Mouse (Mus musculus) kidney, postnatal 4 days (tissue): Measurements from ENCODE around the gene Zcchc7.

ENCODE experiments used
- DNase-seq, 2 experiments: peaks; one replicate each; pipeline ENCODE4 v3.0.0; 2021; ENCODE audit warnings: mixed read lengths in 2 of 2

The Zcchc7 gene

GRCm38 (mm10) chr4:44774890-44775289 lies 19.2 kb downstream of the Zcchc7 start:
- no peak for DNase-seq

GRCm38 (mm10) chr4:44776651-44777050 lies 21.0 kb downstream of the Zcchc7 start:
- DNase-seq, result peak in 1 of 2 experiments; percentile 16

GRCm38 (mm10) chr4:44777101-44777500 lies 21.4 kb downstream of the Zcchc7 start:
- no peak for DNase-seq

GRCm38 (mm10) chr4:44777711-44778110 lies 22.0 kb downstream of the Zcchc7 start:
- no peak for DNase-seq

- peak; percentile 7 to 26 for DNase-seq
These were observed 22.6 kb downstream of the Zcchc7 start for GRCm38 (mm10) chr4:44778316-44778715.

- peak; percentile 10 to 16 for DNase-seq
These were observed 24.9 kb downstream of the Zcchc7 start for GRCm38 (mm10) chr4:44780462-44781157.

- DNase-seq, result no peak
These were observed 25.8 kb downstream of the Zcchc7 start for GRCm38 (mm10) chr4:44781494-44781893.

GRCm38 (mm10) chr4:44783566-44784292 lies 28.1 kb downstream of the Zcchc7 start:
- DNase-seq, result no peak

- DNase-seq, result no peak
These were observed 57.2 kb downstream of the Zcchc7 start for GRCm38 (mm10) chr4:44812855-44813254.

- no peak for DNase-seq
These were observed 58.1 kb downstream of the Zcchc7 start for GRCm38 (mm10) chr4:44813770-44814169.

GRCm38 (mm10) chr4:44816584-44816983 lies 60.9 kb downstream of the Zcchc7 start:
- no peak for DNase-seq

- DNase-seq, result no peak
These were observed 74.9 kb downstream of the Zcchc7 start for GRCm38 (mm10) chr4:44830609-44831008.

- DNase-seq, result no peak
These were observed 96.2 kb downstream of the Zcchc7 start for GRCm38 (mm10) chr4:44851835-44852251.

- DNase-seq, result no peak
These were observed 115.9 kb downstream of the Zcchc7 start for GRCm38 (mm10) chr4:44871591-44871990.

GRCm38 (mm10) chr4:44872048-44872447 lies 116.4 kb downstream of the Zcchc7 start:
- DNase-seq, result no peak

- DNase-seq, result no peak
These were observed 124.5 kb downstream of the Zcchc7 start for GRCm38 (mm10) chr4:44880065-44880623.

GRCm38 (mm10) chr4:44886143-44886542 lies 130.5 kb downstream of the Zcchc7 start:
- no peak for DNase-seq

GRCm38 (mm10) chr4:44891344-44891743 lies 135.7 kb downstream of the Zcchc7 start:
- DNase-seq, result no peak

GRCm38 (mm10) chr4:44905651-44906271 lies 150.1 kb downstream of the Zcchc7 start:
- DNase-seq, result no peak

- no peak for DNase-seq
These were observed 150.7 kb downstream of the Zcchc7 start for GRCm38 (mm10) chr4:44906399-44906798.

GRCm38 (mm10) chr4:44910065-44910464 lies 154.4 kb downstream of the Zcchc7 start:
- no peak for DNase-seq

GRCm38 (mm10) chr4:44910857-44911256 lies 155.2 kb downstream of the Zcchc7 start:
- DNase-seq, result no peak

- DNase-seq, result no peak
These were observed 161.7 kb downstream of the Zcchc7 start for GRCm38 (mm10) chr4:44917312-44917848.
